Mouse (Mus musculus) CH12.LX (cell line): ENCODE results near the gene Srrt. TPM values are rescaled to one million over a fixed set of nuclear protein-coding genes. Genes with fewer than 3 reads are reported as not detected.
A peak's percentile ranks its signal among the peaks of the same experiment; 100 is the strongest.

Experiments used
- DNase-seq: peaks from one replicate; pipeline ENCODE4 v3.0.0-alpha.2; 2013; ENCODE audit errors: extremely low read depth
- H3K27ac ChIP-seq: 2 replicates; pipeline ENCODE4 v1.5.1; 2012; ENCODE audit warnings: low read depth, mild to moderate bottlenecking, control low read depth, moderate library complexity; ENCODE audit not compliant: insufficient read depth
- H3K27me3 ChIP-seq: replicated peaks from 2 replicates; pipeline ENCODE3; 2012; ENCODE audit warnings: inconsistent platforms
- H3K36me3 ChIP-seq, 2 experiments: replicated peaks in 1 of 2; 2 replicates each; pipeline versions ENCODE3 to v1.6.1; 2012; ENCODE audit warnings: inconsistent platforms in 1 of 2, low read length in 1 of 2, mild to moderate bottlenecking in 1 of 2, mixed read lengths in 1 of 2, moderate library complexity in 1 of 2; ENCODE audit not compliant: control insufficient read depth in 1 of 2, insufficient read depth in 1 of 2
- H3K4me1 ChIP-seq, 2 experiments: 2 replicates each; pipeline ENCODE4 v1.6.1; 2012; ENCODE audit warnings: inconsistent platforms in 1 of 2, moderate library complexity in 1 of 2; ENCODE audit not compliant: insufficient read depth in 2 of 2, control insufficient read depth in 1 of 2
- H3K4me2 ChIP-seq: 2 replicates; pipeline ENCODE4 v1.6.1; 2012; ENCODE audit warnings: low read depth, mild to moderate bottlenecking, control low read depth; ENCODE audit not compliant: poor library complexity, insufficient read depth, severe bottlenecking
- H3K4me3 ChIP-seq, 3 experiments: fragments of 150-350 bp in 1 of 3; sonication (generic) in 1 of 3; replicated peaks in 1 of 3; 2 replicates each; pipeline versions ENCODE3 to v1.5.1; 2011 to 2012; ENCODE audit warnings: low read depth in 2 of 3, low read length in 2 of 3, mild to moderate bottlenecking in 2 of 3, moderate library complexity in 2 of 3, control low read depth in 1 of 3, improper control_type of control experiment in 1 of 3, inconsistent platforms in 1 of 3, mixed read lengths in 1 of 3; ENCODE audit not compliant: poor library complexity in 1 of 3
- H3K79me2 ChIP-seq: replicated peaks from 2 replicates; pipeline ENCODE4 v1.6.1; 2012; ENCODE audit warnings: mild to moderate bottlenecking, moderate library complexity; ENCODE audit not compliant: control insufficient read depth, poor library complexity, insufficient read depth, severe bottlenecking; ENCODE audit errors: extremely low read depth
- H3K9ac ChIP-seq: 2 replicates; pipeline ENCODE4 v1.6.1; 2012; ENCODE audit warnings: low read depth, mild to moderate bottlenecking, control low read depth, moderate library complexity; ENCODE audit not compliant: insufficient read depth
- H3K9me3 ChIP-seq: replicated peaks from 2 replicates; pipeline ENCODE3; 2012; ENCODE audit warnings: low read length, inconsistent platforms, mixed read lengths
- BHLHE40 ChIP-seq: IDR thresholded peaks from 2 replicates; pipeline ENCODE4 v1.6.1; 2011; ENCODE audit warnings: mild to moderate bottlenecking, low read depth, low read length, improper control_type of control experiment
- CHD2 ChIP-seq: IDR thresholded peaks from 2 replicates; pipeline ENCODE4 v1.6.1; 2011; ENCODE audit warnings: low read length, improper control_type of control experiment
- EP300 ChIP-seq: IDR thresholded peaks from 2 replicates; pipeline ENCODE4 v1.6.1; 2011; ENCODE audit warnings: low read length, improper control_type of control experiment
- ETS1 ChIP-seq: conservative IDR thresholded peaks from 2 replicates; pipeline ENCODE4 v1.6.1; 2012; ENCODE audit warnings: low read depth, mild to moderate bottlenecking, inconsistent platforms, low read length, improper control_type of control experiment, moderate library complexity
- GABPA ChIP-seq: IDR thresholded peaks from 2 replicates; pipeline ENCODE4 v1.6.1; 2012; ENCODE audit warnings: low read depth, low read length, improper control_type of control experiment, inconsistent platforms; ENCODE audit not compliant: insufficient replicate concordance
- IRF4 ChIP-seq: IDR thresholded peaks from 2 replicates; pipeline ENCODE4 v1.6.1; 2014; ENCODE audit warnings: low read depth, mild to moderate bottlenecking, inconsistent platforms, low read length, improper control_type of control experiment
- JUN ChIP-seq: IDR thresholded peaks from 2 replicates; pipeline ENCODE4 v1.6.1; 2011; ENCODE audit warnings: low read depth, mild to moderate bottlenecking, low read length, improper control_type of control experiment, moderate library complexity; ENCODE audit not compliant: insufficient read depth
- JUND ChIP-seq: conservative IDR thresholded peaks from 2 replicates; pipeline ENCODE4 v1.6.1; 2011; ENCODE audit warnings: low read depth, low read length, improper control_type of control experiment
- MAFK ChIP-seq: IDR thresholded peaks from 2 replicates; pipeline ENCODE4 v1.6.1; 2011; ENCODE audit warnings: low read length, improper control_type of control experiment; ENCODE audit not compliant: insufficient replicate concordance
- MEF2A ChIP-seq: IDR thresholded peaks from 2 replicates; pipeline ENCODE4 v1.6.1; 2014; ENCODE audit warnings: low read depth, mild to moderate bottlenecking, inconsistent platforms, low read length, improper control_type of control experiment, borderline replicate concordance
- MYC ChIP-seq: IDR thresholded peaks from 2 replicates; pipeline ENCODE4 v1.6.1; 2011; ENCODE audit warnings: low read depth, mild to moderate bottlenecking, improper control_type of control experiment, low read length
- NELFE ChIP-seq: IDR thresholded peaks from 2 replicates; pipeline ENCODE4 v1.6.1; 2011; ENCODE audit warnings: low read depth, low read length, improper control_type of control experiment
- PAX5 ChIP-seq: IDR thresholded peaks from 2 replicates; pipeline ENCODE4 v1.6.1; 2012; ENCODE audit warnings: low read length, inconsistent platforms, mixed read lengths
- POLR2A ChIP-seq: IDR thresholded peaks from 2 replicates; pipeline ENCODE4 v1.6.1; 2011; ENCODE audit warnings: low read depth, mild to moderate bottlenecking, improper control_type of control experiment, low read length
- RAD21 ChIP-seq: IDR thresholded peaks from 2 replicates; pipeline ENCODE4 v1.6.1; 2011; ENCODE audit warnings: low read depth, mild to moderate bottlenecking, low read length, improper control_type of control experiment, moderate library complexity
- SMC3 ChIP-seq: IDR thresholded peaks from 2 replicates; pipeline ENCODE4 v1.6.1; 2011; ENCODE audit warnings: low read depth, low read length, improper control_type of control experiment
- TBP ChIP-seq: conservative IDR thresholded peaks from 2 replicates; pipeline ENCODE4 v1.6.1; 2011; ENCODE audit warnings: low read depth, low read length, improper control_type of control experiment
- TCF12 ChIP-seq: IDR thresholded peaks from 2 replicates; pipeline ENCODE4 v1.6.1; 2014; ENCODE audit warnings: low read depth, mild to moderate bottlenecking, inconsistent platforms, low read length, improper control_type of control experiment
- USF1 ChIP-seq: IDR thresholded peaks from 2 replicates; pipeline ENCODE4 v1.6.1; 2014; ENCODE audit warnings: low read depth, mild to moderate bottlenecking, inconsistent platforms, low read length, improper control_type of control experiment
- USF2 ChIP-seq: conservative IDR thresholded peaks from 2 replicates; pipeline ENCODE4 v1.6.1; 2011; ENCODE audit warnings: low read depth, low read length, improper control_type of control experiment
- ZKSCAN1 ChIP-seq: IDR thresholded peaks from 2 replicates; pipeline ENCODE4 v1.6.1; 2012; ENCODE audit warnings: low read depth, inconsistent platforms, low read length, improper control_type of control experiment, borderline replicate concordance
- ZNF384 ChIP-seq: IDR thresholded peaks from 2 replicates; pipeline ENCODE4 v1.6.1; 2012; ENCODE audit warnings: low read depth, low read length, improper control_type of control experiment, inconsistent platforms
- dilution Hi-C: fragments of 300-500 bp; cut with MboI; formaldehyde crosslinking; loops from 2 replicates; pipeline ENCODE4 v1.14.3; 2020; ENCODE audit warnings: low sequenced_read_pairs; ENCODE audit not compliant: extremely low pct_unique_long_range_greater_than_20kb, extremely low pct_ligation_motif_present
- in situ Hi-C: fragments of 300-500 bp; cut with MboI; formaldehyde crosslinking; loops from 3 replicates; pipeline ENCODE4 v1.14.3; 2019; ENCODE audit warnings: low sequenced_read_pairs, low pct_ligation_motif_present, low pct_unique_long_range_greater_than_20kb, mixed read lengths
- polyA plus RNA-seq: library from polyadenylated mRNA; unstranded; fragments of >175 nt; gene quantifications from 2 replicates; pipeline ENCODE4 v1.2.1, GENCODE M21; 2012; ENCODE audit warnings: low read depth; ENCODE audit not compliant: insufficient read length
- total RNA-seq, 2 experiments: library from RNA; depleted of rRNA; stranded (reverse); fragments of 300-350 nt in 1 of 2; fragments of >200 nt in 1 of 2; gene quantifications; 2 replicates each; pipeline ENCODE4 v1.2.3; 2012 to 2014

Srrt gene
- total and polyA plus RNA-seq, 3 experiments: 148 to 493 (median 165) TPM

GRCm38 (mm10) chr5:137332857-137333511 is 25.5 kb upstream of the Srrt start:
- Histone ChIP-seq H3K27me3 (peaks cover 28% of the 10 kb centered on the region), H3K27ac (no peak overlapping the region), H3K4me1 (peaks cover 14 to 34% of the 10 kb centered on the region in 2 experiments), H3K4me2 (peak overlapping the region; percentile 68), H3K9ac (peak overlapping the region; percentile 81), H3K79me2 (no peaks in the 10 kb centered on the region), H3K4me3 (peak overlapping the region; percentile 71 to 75 (median 74)), H3K36me3 (peaks cover 2 to 25% of the 10 kb centered on the region in 2 experiments), H3K9me3 (no peaks in the 10 kb centered on the region)
- in situ Hi-C loops (loop anchor here (10.0 kb wide), 1 partner anchor 152 kb away; no protein-coding TSS in a partner anchor), dilution Hi-C loops (no loop called here)
- TF ChIP-seq MYC (no peak), NELFE (0 out of 2 replicates have a peak, but pooled peaks have one; percentile 25)
- DNase-seq: no peak

GRCm38 (mm10) chr5:137330910-137331309 is 23.4 kb upstream of the Srrt start:
- TF ChIP-seq EP300 (peak; percentile 66), ETS1 (no peak), IRF4 (peak; percentile 71), BHLHE40 (0 out of 2 replicates have a peak, but pooled peaks have one; percentile 11)
- Histone ChIP-seq H3K9me3 (no peaks in the 10 kb centered on the region), H3K4me3 (no peak overlapping the region), H3K79me2 (no peaks in the 10 kb centered on the region), H3K9ac (no peak overlapping the region), H3K27me3 (peaks cover 11% of the 10 kb centered on the region), H3K36me3 (peaks cover 2 to 43% of the 10 kb centered on the region in 2 experiments), H3K27ac (no peak overlapping the region), H3K4me2 (no peak overlapping the region), H3K4me1 (peaks cover 14 to 35% of the 10 kb centered on the region in 2 experiments)
- DNase-seq: peak; percentile 49
- dilution Hi-C loops (no loop called here), in situ Hi-C loops (loop anchor here (10.0 kb wide), 1 partner anchor 154 kb away; no protein-coding TSS in a partner anchor)

- in situ Hi-C loops (no loop called here), dilution Hi-C loops (no loop called here)
- Histone ChIP-seq H3K27me3 (no peaks in the 10 kb centered on the region), H3K79me2 (no peaks in the 10 kb centered on the region), H3K9ac (no peak overlapping the region), H3K4me2 (no peak overlapping the region), H3K27ac (no peak overlapping the region), H3K36me3 (peaks cover 47 to 84% of the 10 kb centered on the region in 2 experiments), H3K4me1 (peaks cover 0 to 13% of the 10 kb centered on the region in 2 experiments; a peak in 1 of 4 replicates), H3K9me3 (peaks cover 7% of the 10 kb centered on the region), H3K4me3 (no peak overlapping the region)
- TF ChIP-seq GABPA (no peak), BHLHE40 (no peak), RAD21 (no peak), MEF2A (no peak), JUN (no peak), TBP (no peak), SMC3 (no peak), EP300 (no peak), POLR2A (no peak), USF2 (no peak), CHD2 (no peak), USF1 (no peak), TCF12 (no peak), JUND (no peak), IRF4 (no peak), ZKSCAN1 (no peak), NELFE (no peak), ZNF384 (no peak), PAX5 (no peak), MAFK (no peak)
- DNase-seq: no peak
Observed at GRCm38 (mm10) chr5:137320996-137321395, 13.5 kb upstream of the Srrt start.
